Mouse (Mus musculus) liver, embryonic 11.5 days (tissue): ENCODE measurements around the gene Nmb. TPM values are rescaled to one million over a fixed set of nuclear protein-coding genes. Genes with fewer than 3 reads are reported as not detected.

Experiments used
- ATAC-seq: fragments of 200-750 bp; cut with Nextera tagmentation; replicated peaks from 2 replicates; pipeline ENCODE4 v1.8.0; 2017; ENCODE audit warnings: moderate number of reproducible peaks, mild to moderate bottlenecking, moderate TSS enrichment, moderate library complexity; ENCODE audit not compliant: low FRiP score
- DNase-seq: peaks from one replicate; pipeline ENCODE4 v3.0.0-alpha.2; 2017; ENCODE audit warnings: low spot score
- H3K27ac ChIP-seq: fragments of 300-500 bp; sonication (generic); 2 replicates; pipeline ENCODE4 v1.5.1; 2014; ENCODE audit warnings: mild to moderate bottlenecking, low read depth, low read length, control low read depth
- H3K27me3 ChIP-seq: fragments of 300-500 bp; sonication (generic); replicated peaks from 2 replicates; pipeline ENCODE4 v1.6.1; 2014; ENCODE audit warnings: low read length, mixed read lengths; ENCODE audit not compliant: control insufficient read depth, insufficient read depth
- H3K36me3 ChIP-seq: fragments of 300-500 bp; sonication (generic); 2 replicates; pipeline ENCODE4 v1.6.1; 2014; ENCODE audit warnings: mild to moderate bottlenecking, low read length, moderate library complexity, mixed read lengths; ENCODE audit not compliant: control insufficient read depth, insufficient read depth
- H3K4me1 ChIP-seq: fragments of 300-500 bp; sonication (generic); replicated peaks from 2 replicates; pipeline ENCODE4 v1.6.1; 2014; ENCODE audit warnings: low read length, mixed read lengths; ENCODE audit not compliant: control insufficient read depth, insufficient read depth
- H3K4me2 ChIP-seq: fragments of 300-500 bp; sonication (generic); 2 replicates; pipeline ENCODE4 v1.6.1; 2014; ENCODE audit warnings: mild to moderate bottlenecking, control low read depth, moderate library complexity
- H3K4me3 ChIP-seq: fragments of 300-500 bp; sonication (generic); 2 replicates; pipeline ENCODE4 v1.5.1; 2014; ENCODE audit warnings: low read depth, low read length, control low read depth
- H3K9ac ChIP-seq: fragments of 300-500 bp; sonication (generic); 2 replicates; pipeline ENCODE4 v1.6.1; 2014; ENCODE audit warnings: low read depth, low read length, control low read depth
- H3K9me3 ChIP-seq: fragments of 300-500 bp; sonication (generic); 2 replicates; pipeline ENCODE4 v1.6.1; 2016; ENCODE audit warnings: low read length, inconsistent platforms, mixed read lengths; ENCODE audit not compliant: control insufficient read depth
- WGBS: fragments of 180-500 bp; shearing (Covaris S2); extraction: QIAGEN DNeasy Blood & Tissue Kit; methylation state at CpG from one replicate; pipeline ENCODE4 v1.1.7; 2014; 5-methylcytosine and 5-hydroxymethylcytosine counted together
- polyA plus RNA-seq: library from polyadenylated mRNA; unstranded; fragments of >200 nt; fragmentation: Nextera tagmentation; extraction: Ambion mirVana; gene quantifications from 2 replicates; pipeline ENCODE4 v1.2.1, GENCODE M21; 2014

Gene Nmb
- polyA plus RNA-seq, 1 experiment from 2014 or later: 3.4 TPM

- DNase-seq: no peak
- Histone ChIP-seq H3K9ac (no peak overlapping the region), H3K27ac (no peak overlapping the region), H3K9me3 (no peaks in the 10 kb centered on the region), H3K4me2 (no peak overlapping the region), H3K4me3 (no peak overlapping the region), H3K4me1 (peaks cover 12% of the 10 kb centered on the region; the same call in 1 of the 2 replicates), H3K27me3 (no peaks in the 10 kb centered on the region), H3K36me3 (peaks cover 36% of the 10 kb centered on the region)
- ATAC-seq: no peak
- WGBS: 93% methylated on average over 15 of the region's 15 CpGs
Measured at GRCm38 (mm10) chr7:80893086-80893752, 11.7 kb downstream of the Nmb start.

- Histone ChIP-seq H3K9ac (peak overlapping the region; percentile 28; the same call in 1 of the 2 replicates), H3K27ac (no peak overlapping the region), H3K27me3 (no peaks in the 10 kb centered on the region), H3K4me1 (peaks cover 12% of the 10 kb centered on the region; the same call in 1 of the 2 replicates), H3K4me2 (no peak overlapping the region), H3K36me3 (peaks cover 29% of the 10 kb centered on the region), H3K9me3 (no peaks in the 10 kb centered on the region), H3K4me3 (no peak overlapping the region)
- WGBS: 67% methylated on average over 13 of the region's 13 CpGs
- no peak for ATAC-seq
- DNase-seq: no peak
Measured at GRCm38 (mm10) chr7:80889841-80890241, 15.0 kb downstream of the Nmb start.

GRCm38 (mm10) chr7:80889021-80889511, 15.8 kb downstream of the Nmb start:
- H3K9me3 ChIP-seq: no peaks in the 10 kb centered on the region
- H3K4me2 ChIP-seq: no peak overlapping the region
- H3K9ac ChIP-seq: peak overlapping the region; percentile 28; the same call in 1 of the 2 replicates
- H3K36me3 ChIP-seq: peaks cover 25% of the 10 kb centered on the region
- peaks cover 12% of the 10 kb centered on the region; the same call in 1 of the 2 replicates for H3K4me1 ChIP-seq
- ATAC-seq: peak; percentile 44; the same call in 1 of the 2 replicates
- no peak overlapping the region for H3K4me3 ChIP-seq
- WGBS: 61% methylated on average over 9 of the region's 9 CpGs
- H3K27ac ChIP-seq: no peak overlapping the region
- no peaks in the 10 kb centered on the region for H3K27me3 ChIP-seq
- DNase-seq: peak; percentile 52

- DNase-seq (no peak), ATAC-seq (no peak)
- Histone ChIP-seq H3K9me3 (no peaks in the 10 kb centered on the region), H3K4me3 (no peak overlapping the region), H3K27ac (no peak overlapping the region), H3K4me1 (peaks cover 12% of the 10 kb centered on the region; the same call in 1 of the 2 replicates), H3K4me2 (no peak overlapping the region), H3K36me3 (peaks cover 25% of the 10 kb centered on the region), H3K27me3 (no peaks in the 10 kb centered on the region), H3K9ac (no peak overlapping the region)
- 84% methylated on average over 7 of the region's 7 CpGs for WGBS
Measured at GRCm38 (mm10) chr7:80888595-80888994, 16.3 kb downstream of the Nmb start.

- Histone ChIP-seq H3K27me3 (no peaks in the 10 kb centered on the region), H3K4me1 (peaks cover 12% of the 10 kb centered on the region; the same call in 1 of the 2 replicates), H3K4me2 (no peak overlapping the region), H3K4me3 (no peak overlapping the region), H3K27ac (no peak overlapping the region), H3K9me3 (no peaks in the 10 kb centered on the region), H3K9ac (no peak overlapping the region), H3K36me3 (peaks cover 2% of the 10 kb centered on the region; the same call in 1 of the 2 replicates)
- DNase-seq (no peak), ATAC-seq (no peak)
- 12% methylated on average over 1 of the region's 1 CpGs for WGBS
Measured at GRCm38 (mm10) chr7:80885666-80886065, 19.2 kb downstream of the Nmb start.

GRCm38 (mm10) chr7:80882830-80883505, 21.9 kb downstream of the Nmb start:
- Histone ChIP-seq H3K4me1 (no peaks in the 10 kb centered on the region), H3K36me3 (no peaks in the 10 kb centered on the region), H3K9ac (no peak overlapping the region), H3K4me3 (peak overlapping the region; percentile 23), H3K27ac (no peak overlapping the region), H3K27me3 (no peaks in the 10 kb centered on the region), H3K4me2 (peak overlapping the region; percentile 45), H3K9me3 (no peaks in the 10 kb centered on the region)
- DNase-seq: peak; percentile 62
- peak; percentile 86 for ATAC-seq
- WGBS: 16% methylated on average over 14 of the region's 14 CpGs

- H3K9me3 ChIP-seq: no peaks in the 10 kb centered on the region
- whole genome bisulfite sequencing: 39% methylated on average over 37 of the region's 37 CpGs
- ATAC-seq (no peak), DNase-seq (no peak)
- no peak overlapping the region for H3K4me3 ChIP-seq
- H3K27me3 ChIP-seq: peaks cover 17% of the 10 kb centered on the region
- peak overlapping the region; percentile 4; the same call in 1 of the 2 replicates for H3K4me2 ChIP-seq
- no peak overlapping the region for H3K9ac ChIP-seq
- H3K36me3 ChIP-seq: peaks cover 16% of the 10 kb centered on the region
- H3K27ac ChIP-seq: no peak overlapping the region
- no peaks in the 10 kb centered on the region; the same call in 1 of the 2 replicates for H3K4me1 ChIP-seq
Measured at GRCm38 (mm10) chr7:80875727-80876126, 29.1 kb downstream of the Nmb start.

GRCm38 (mm10) chr7:80873631-80874030, 31.2 kb downstream of the Nmb start:
- Histone ChIP-seq H3K27ac (no peak overlapping the region), H3K9ac (no peak overlapping the region), H3K4me1 (no peaks in the 10 kb centered on the region; the same call in 1 of the 2 replicates), H3K4me2 (no peak overlapping the region), H3K36me3 (peaks cover 16% of the 10 kb centered on the region), H3K9me3 (no peaks in the 10 kb centered on the region), H3K27me3 (peaks cover 17% of the 10 kb centered on the region), H3K4me3 (no peak overlapping the region)
- WGBS: 95% methylated on average over 2 of the region's 2 CpGs
- ATAC-seq (no peak), DNase-seq (no peak)
